Mouse (Mus musculus) heart, embryonic 11.5 days (tissue): ENCODE measurements around the gene Necap2. TPM values are rescaled to one million over a fixed set of nuclear protein-coding genes. Genes with fewer than 3 reads are reported as not detected.

Source experiments
- ATAC-seq: fragments of 200-750 bp; cut with Nextera tagmentation; replicated peaks from 2 replicates; pipeline ENCODE4 v1.8.0; 2017; ENCODE audit warnings: moderate library complexity; ENCODE audit not compliant: insufficient number of reproducible peaks, low FRiP score, low TSS enrichment
- H3K27ac ChIP-seq: fragments of 300-500 bp; sonication (generic); 2 replicates; pipeline ENCODE4 v1.5.1; 2014; ENCODE audit warnings: mild to moderate bottlenecking, low read depth, low read length
- H3K27me3 ChIP-seq: fragments of 300-500 bp; sonication (generic); 2 replicates; pipeline ENCODE4 v1.6.1; 2014; ENCODE audit warnings: mild to moderate bottlenecking, low read length, mixed read lengths; ENCODE audit not compliant: control insufficient read depth, insufficient read depth
- H3K36me3 ChIP-seq: fragments of 300-500 bp; sonication (generic); 2 replicates; pipeline ENCODE4 v1.6.1; 2014; ENCODE audit warnings: mild to moderate bottlenecking, low read length, moderate library complexity, mixed read lengths; ENCODE audit not compliant: control insufficient read depth, insufficient read depth
- H3K4me1 ChIP-seq: fragments of 300-500 bp; sonication (generic); 2 replicates; pipeline ENCODE4 v1.6.1; 2014; ENCODE audit warnings: low read length; ENCODE audit not compliant: control insufficient read depth, insufficient read depth
- H3K4me2 ChIP-seq: fragments of 300-500 bp; sonication (generic); 2 replicates; pipeline ENCODE4 v1.6.1; 2014; ENCODE audit warnings: mild to moderate bottlenecking, moderate library complexity
- H3K4me3 ChIP-seq: fragments of 300-500 bp; sonication (generic); 2 replicates; pipeline ENCODE4 v1.5.1; 2014; ENCODE audit warnings: low read depth, low read length
- H3K9ac ChIP-seq: fragments of 300-500 bp; sonication (generic); 2 replicates; pipeline ENCODE4 v1.6.1; 2014; ENCODE audit warnings: mild to moderate bottlenecking, low read depth, low read length, moderate library complexity
- H3K9me3 ChIP-seq: fragments of 300-500 bp; sonication (generic); replicated peaks from 2 replicates; pipeline ENCODE4 v1.6.1; 2016; ENCODE audit warnings: low read length; ENCODE audit not compliant: control insufficient read depth
- WGBS: fragments of 180-500 bp; shearing (Covaris S2); extraction: QIAGEN DNeasy Blood & Tissue Kit; methylation state at CpG from one replicate; pipeline ENCODE4 v1.1.7; 2014; ENCODE audit not compliant: insufficient replicate concordance; 5-methylcytosine and 5-hydroxymethylcytosine counted together
- polyA plus RNA-seq: library from polyadenylated mRNA; unstranded; fragments of >200 nt; fragmentation: Nextera tagmentation; extraction: Ambion mirVana; gene quantifications from 2 replicates; pipeline ENCODE4 v1.2.1, GENCODE M21; 2014

The Necap2 gene
- polyA plus RNA-seq, 1 experiment from 2014 or later: 41.9 TPM

DNA sequence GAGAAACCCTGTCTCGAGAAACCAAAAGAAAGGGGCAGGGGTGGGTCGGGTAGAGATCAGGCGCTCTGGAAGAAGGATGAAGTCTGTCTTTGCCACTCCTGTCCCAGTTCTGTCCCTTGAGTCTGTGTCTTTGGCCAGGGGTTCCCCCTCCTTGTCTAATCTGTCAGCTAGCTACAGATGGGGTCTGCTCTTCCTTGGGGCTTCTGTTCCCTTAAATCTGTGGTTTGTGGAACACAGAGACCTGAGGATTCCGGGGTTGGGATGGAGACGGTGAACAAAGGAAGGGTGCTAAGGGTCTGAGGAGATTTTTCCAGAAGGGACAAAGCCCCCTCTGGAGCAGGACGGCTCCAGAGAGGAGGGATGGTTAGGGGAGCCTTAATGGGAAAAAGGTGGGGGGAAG, 9.9 kb upstream of the Necap2 start, which contains the start of gene Spata21:
TSS of gene Spata21 (plus strand) at position 301 of the 400 bp plus-strand sequence.
- Histone ChIP-seq H3K4me2 (no peak within 1 kb of the TSS), H3K36me3 (no peaks in the 10 kb centered on the region), H3K4me1 (no peaks in the 10 kb centered on the region), H3K9me3 (no peaks in the 10 kb centered on the region), H3K4me3 (no peak within 1 kb of the TSS), H3K9ac (no peak within 1 kb of the TSS), H3K27ac (no peak within 1 kb of the TSS), H3K27me3 (no peaks in the 10 kb centered on the region)
- WGBS: 67% methylated on average over 6 of the region's 6 CpGs
- no peak for ATAC-seq

DNA sequence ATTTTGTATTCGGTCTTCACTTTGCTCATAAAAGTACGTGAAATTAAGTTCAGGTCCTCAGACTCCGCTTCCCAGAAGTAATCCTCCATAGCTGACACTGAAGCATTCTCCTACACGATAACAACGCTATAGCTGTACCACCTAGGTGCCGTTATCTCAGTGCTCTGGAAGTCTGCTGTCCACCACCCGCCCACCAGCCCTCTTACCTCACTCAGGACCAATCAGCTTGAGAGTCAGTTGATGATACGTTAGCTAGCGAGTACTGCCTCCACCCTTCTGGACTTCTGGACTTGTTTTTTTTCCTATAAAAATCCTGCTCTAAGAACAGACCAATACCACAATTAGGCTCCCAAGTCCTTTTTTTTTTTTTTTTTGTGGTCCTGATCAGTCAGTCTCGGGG, 8.7 kb upstream of the Necap2 start:
- ATAC-seq: 0 out of 2 replicates have a peak, but pooled peaks have one; percentile 37
- Histone ChIP-seq H3K9me3 (no peaks in the 10 kb centered on the region), H3K36me3 (no peaks in the 10 kb centered on the region), H3K4me1 (no peaks in the 10 kb centered on the region), H3K4me2 (no peak overlapping the region), H3K27ac (no peak overlapping the region), H3K27me3 (no peaks in the 10 kb centered on the region), H3K9ac (no peak overlapping the region), H3K4me3 (no peak overlapping the region)
- WGBS: 53% methylated on average over 10 of the region's 10 CpGs

- no peak overlapping the region for H3K27ac ChIP-seq
- no peak for ATAC-seq
- H3K36me3 ChIP-seq: no peaks in the 10 kb centered on the region
- no peaks in the 10 kb centered on the region for H3K27me3 ChIP-seq
- H3K4me3 ChIP-seq: no peak overlapping the region; the same call in 1 of the 2 replicates
- H3K4me2 ChIP-seq: no peak overlapping the region; the same call in 1 of the 2 replicates
- 70% methylated on average over 18 of the region's 18 CpGs for WGBS
- H3K9ac ChIP-seq: peak overlapping the region; percentile 93; the same call in 1 of the 2 replicates
- peaks cover 22% of the 10 kb centered on the region for H3K4me1 ChIP-seq
- no peaks in the 10 kb centered on the region for H3K9me3 ChIP-seq
These were observed 467 bp upstream of the Necap2 start for GRCm38 (mm10) chr4:141078510-141079137.

GRCm38 (mm10) chr4:141076761-141077506, 1.2 kb downstream of the Necap2 start:
- H3K36me3 ChIP-seq: peaks cover 3% of the 10 kb centered on the region
- H3K4me1 ChIP-seq: peaks cover 27% of the 10 kb centered on the region
- peak overlapping the region; percentile 100 for H3K4me3 ChIP-seq
- H3K27ac ChIP-seq: no peak overlapping the region
- H3K9ac ChIP-seq: peak overlapping the region; percentile 93
- no peak for ATAC-seq
- 68% methylated on average over 17 of the region's 17 CpGs for WGBS
- no peaks in the 10 kb centered on the region for H3K27me3 ChIP-seq
- peak overlapping the region; percentile 98 for H3K4me2 ChIP-seq
- H3K9me3 ChIP-seq: no peaks in the 10 kb centered on the region

DNA sequence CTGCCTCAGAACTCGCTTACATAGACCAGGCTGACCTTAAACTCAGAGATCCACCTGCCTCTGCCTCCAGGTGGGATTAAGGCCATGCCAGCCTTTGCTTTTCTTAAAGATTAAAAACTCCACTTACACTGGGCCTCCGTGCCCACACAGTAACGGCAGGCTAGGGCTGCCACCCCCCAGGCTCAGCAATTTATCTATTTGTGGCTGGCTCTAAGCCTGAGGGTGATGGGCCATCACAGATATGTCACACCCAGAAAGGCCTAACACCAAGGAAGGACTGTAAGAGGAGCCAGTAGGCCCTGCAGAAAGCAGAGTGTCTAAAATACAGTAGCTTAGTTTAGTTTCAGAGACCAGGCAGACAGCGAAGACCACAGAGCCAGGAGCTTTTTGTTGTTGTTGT, 4.0 kb downstream of the Necap2 start:
- no peaks in the 10 kb centered on the region for H3K9me3 ChIP-seq
- H3K27ac ChIP-seq: 0 out of 2 replicates have a peak overlapping the region, but pooled peaks have one; percentile 51
- H3K27me3 ChIP-seq: no peaks in the 10 kb centered on the region
- H3K4me3 ChIP-seq: no peak overlapping the region
- peaks cover 17% of the 10 kb centered on the region for H3K36me3 ChIP-seq
- peaks cover 32% of the 10 kb centered on the region for H3K4me1 ChIP-seq
- WGBS: 77% methylated on average over 4 of the region's 4 CpGs
- no peak overlapping the region for H3K4me2 ChIP-seq
- no peak for ATAC-seq
- no peak overlapping the region for H3K9ac ChIP-seq

DNA sequence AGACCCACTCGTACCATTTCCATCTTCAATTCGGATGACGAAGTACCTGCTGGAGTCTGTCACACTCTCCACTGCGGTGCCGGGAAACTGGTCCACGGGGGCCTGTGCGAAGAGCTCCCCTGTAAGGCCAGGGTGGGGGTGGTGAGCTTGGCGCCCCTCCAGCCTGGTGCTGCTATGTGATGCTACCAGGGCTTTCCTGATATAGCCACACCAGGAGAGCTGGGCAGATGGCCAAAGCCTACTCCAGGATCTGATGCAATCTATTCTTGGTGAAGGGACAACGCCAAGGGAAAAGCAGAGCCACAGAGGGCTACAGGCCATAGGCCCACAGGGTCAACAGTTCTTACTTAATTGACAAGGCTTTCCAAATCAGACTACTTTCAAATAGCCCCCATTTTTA, 4.5 kb downstream of the Necap2 start:
- Histone ChIP-seq H3K27me3 (no peaks in the 10 kb centered on the region), H3K4me1 (peaks cover 37% of the 10 kb centered on the region), H3K36me3 (peaks cover 20% of the 10 kb centered on the region), H3K4me2 (no peak overlapping the region), H3K4me3 (no peak overlapping the region), H3K9ac (no peak overlapping the region), H3K9me3 (no peaks in the 10 kb centered on the region), H3K27ac (0 out of 2 replicates have a peak overlapping the region, but pooled peaks have one; percentile 51)
- WGBS: 69% methylated on average over 9 of the region's 9 CpGs
- ATAC-seq: no peak

- H3K4me3 ChIP-seq: no peak overlapping the region
- peaks cover 30% of the 10 kb centered on the region for H3K36me3 ChIP-seq
- H3K27me3 ChIP-seq: no peaks in the 10 kb centered on the region
- ATAC-seq: no peak
- no peaks in the 10 kb centered on the region for H3K9me3 ChIP-seq
- no peak overlapping the region for H3K4me2 ChIP-seq
- H3K4me1 ChIP-seq: peaks cover 38% of the 10 kb centered on the region
- no peak overlapping the region for H3K9ac ChIP-seq
- WGBS: 85% methylated on average over 11 of the region's 11 CpGs
- H3K27ac ChIP-seq: no peak overlapping the region
These were observed 5.7 kb downstream of the Necap2 start for GRCm38 (mm10) chr4:141072502-141072901.

GRCm38 (mm10) chr4:141069731-141070130, 8.4 kb downstream of the Necap2 start:
- H3K27ac ChIP-seq: no peak overlapping the region
- H3K4me1 ChIP-seq: peaks cover 24% of the 10 kb centered on the region
- no peaks in the 10 kb centered on the region for H3K27me3 ChIP-seq
- WGBS: 59% methylated on average over 4 of the region's 4 CpGs
- ATAC-seq: no peak
- H3K9ac ChIP-seq: no peak overlapping the region
- peaks cover 46% of the 10 kb centered on the region for H3K36me3 ChIP-seq
- H3K4me2 ChIP-seq: no peak overlapping the region
- H3K9me3 ChIP-seq: no peaks in the 10 kb centered on the region
- no peak overlapping the region for H3K4me3 ChIP-seq
